Mouse (Mus musculus): Measurements from ENCODE around the gene Parvb.

The Parvb gene

DNA sequence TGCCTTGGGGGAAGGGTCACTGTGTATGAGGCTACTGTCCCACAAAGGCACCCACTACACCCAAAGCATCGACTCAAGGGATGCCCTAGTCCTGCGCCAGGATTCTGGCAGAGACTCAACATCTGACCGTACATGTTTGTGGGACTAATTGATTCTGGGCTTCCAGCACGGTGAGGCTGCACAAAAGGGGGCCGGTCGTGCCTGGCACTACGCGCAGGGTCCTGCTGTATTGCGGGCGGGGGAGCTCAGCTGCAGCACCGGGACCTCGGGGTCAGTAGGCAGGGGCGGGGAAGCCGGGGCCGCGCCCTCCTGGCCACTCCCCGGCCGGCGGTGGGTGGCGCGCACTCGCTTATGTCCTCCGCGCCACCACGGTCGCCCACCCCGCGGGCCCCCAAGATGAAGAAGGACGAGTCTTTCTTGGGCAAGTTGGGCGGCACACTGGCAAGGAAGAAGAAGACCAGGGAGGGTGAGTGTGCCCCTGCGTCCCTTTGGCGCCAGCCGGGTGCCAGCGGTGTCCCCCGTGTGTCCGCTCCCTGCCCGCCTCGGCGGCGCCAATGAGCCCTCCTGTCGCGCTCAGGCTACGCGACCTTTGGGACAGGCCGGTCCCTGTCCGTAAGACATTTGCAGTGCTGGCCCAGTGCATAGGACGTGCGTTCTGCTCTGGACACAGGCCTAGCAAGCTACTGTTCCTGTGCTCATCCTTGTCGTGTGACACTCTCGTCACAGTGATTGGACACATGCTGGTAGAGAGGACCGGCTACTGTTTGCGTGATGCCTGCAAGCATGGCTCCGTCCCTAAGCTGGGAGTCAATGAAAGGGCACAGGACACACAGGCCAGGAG, at the start of gene Parvb:
Gene Parvb, plus strand, starts transcription at position 323 of the 841 bp plus-strand sequence.
- DNase-seq: no peak

DNA sequence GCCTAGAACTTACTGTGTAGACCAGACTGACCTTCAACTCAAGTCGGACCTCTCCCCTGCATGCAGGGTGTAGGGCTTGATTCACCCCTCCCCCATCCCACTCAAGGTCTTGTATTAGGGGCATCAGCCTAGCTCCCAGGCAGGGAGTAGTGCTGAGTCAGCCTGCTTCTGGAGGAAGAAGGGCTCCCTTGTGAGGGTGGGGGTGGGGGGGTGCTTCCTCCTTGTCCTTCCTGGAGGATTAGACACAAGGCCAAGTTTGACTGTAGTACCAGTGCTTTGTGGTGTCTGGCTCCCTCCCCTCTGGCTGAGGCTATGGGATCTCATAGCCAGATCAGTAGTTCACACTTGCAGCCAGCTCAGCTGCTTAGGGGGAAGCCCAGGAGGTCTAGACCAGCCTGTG, 47.9 kb upstream of the Parvb start:
- no peak for DNase-seq

DNA sequence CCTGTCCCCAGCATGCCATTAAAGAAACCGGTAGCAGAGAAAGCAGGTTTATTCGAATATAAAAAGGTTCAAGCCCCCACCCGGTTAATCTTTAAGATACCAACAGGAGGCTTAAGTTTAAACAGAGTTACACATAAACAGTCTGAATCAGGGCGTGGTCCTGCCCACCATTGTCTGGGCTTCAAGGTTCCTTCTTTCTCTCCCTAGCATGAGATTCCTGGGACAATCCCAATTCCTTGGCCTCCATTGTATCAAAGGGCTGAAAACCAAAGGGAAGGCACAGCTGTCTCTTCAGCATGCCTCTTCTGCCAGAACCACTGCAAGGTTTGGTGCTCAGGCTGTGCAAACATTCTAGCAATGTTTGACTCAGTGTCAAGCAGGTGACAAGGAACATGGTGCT, 45.6 kb upstream of the Parvb start:
- DNase-seq: no peak

DNA sequence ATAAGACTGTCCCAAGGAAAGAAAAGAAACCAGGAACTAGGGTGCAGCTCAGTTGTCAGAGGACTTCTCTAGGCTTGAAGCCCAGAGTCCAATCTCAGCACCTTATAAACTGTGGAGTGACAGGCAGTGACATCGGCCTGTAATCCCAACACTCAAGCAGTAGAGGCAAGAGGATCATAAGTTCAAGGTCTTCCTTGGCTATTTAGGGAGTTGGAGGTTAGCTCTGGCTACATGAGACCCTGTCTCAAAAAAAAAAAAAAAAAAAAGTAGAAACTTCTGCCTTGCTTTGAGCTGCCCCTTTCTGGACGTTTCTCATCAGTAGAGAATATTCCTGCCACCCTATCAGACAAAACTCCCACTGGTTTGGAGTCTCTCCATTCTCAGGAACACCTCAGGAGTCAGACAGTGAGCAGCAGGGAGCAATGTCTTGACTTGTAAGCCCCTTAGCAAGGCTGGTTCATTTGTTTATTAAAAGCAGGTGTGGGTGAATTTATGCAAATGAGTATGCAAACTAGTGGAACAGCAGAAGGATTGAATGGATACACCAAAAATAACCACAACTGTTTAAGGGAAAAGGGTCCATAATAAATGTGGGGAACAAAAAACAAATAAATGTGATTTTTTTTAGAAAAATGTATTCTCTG, 42.8 kb upstream of the Parvb start:
- DNase-seq: no peak

DNA sequence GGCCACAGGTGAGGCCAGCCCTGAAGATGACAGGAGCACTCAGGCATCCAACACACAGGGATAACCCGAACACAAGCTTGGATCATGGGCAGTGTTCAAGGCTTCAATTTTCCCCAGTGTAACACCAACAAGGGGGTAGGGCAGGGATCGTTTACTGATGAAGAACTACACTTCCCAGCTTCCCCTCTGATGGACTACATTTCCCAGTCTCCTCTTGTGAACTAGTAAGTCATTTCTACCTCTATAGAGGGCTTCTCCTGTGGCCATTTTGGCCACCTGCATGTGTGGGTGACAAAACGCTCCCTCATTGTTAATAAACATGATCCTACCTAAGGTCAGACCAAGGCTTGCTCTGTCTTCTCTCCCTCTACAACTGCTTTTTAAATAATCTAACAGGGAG, 42.0 kb upstream of the Parvb start:
- DNase-seq: no peak

DNA sequence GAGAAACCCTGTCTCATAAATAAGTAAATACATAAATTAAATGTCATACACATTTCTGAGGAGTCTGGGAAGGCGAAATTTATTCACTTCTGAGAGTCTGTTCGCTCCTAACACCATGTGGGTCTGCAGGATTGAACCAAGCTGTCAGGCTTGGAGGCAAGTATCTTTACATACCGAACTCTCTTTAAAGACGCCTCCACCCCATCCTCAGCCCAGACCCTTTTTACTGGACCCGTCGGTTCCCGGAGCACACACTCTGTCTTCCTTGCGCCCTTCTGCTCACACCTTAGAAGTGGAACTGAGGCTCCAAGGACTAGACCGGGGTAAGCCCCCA, 40.2 kb upstream of the Parvb start:
- no peak for DNase-seq

DNA sequence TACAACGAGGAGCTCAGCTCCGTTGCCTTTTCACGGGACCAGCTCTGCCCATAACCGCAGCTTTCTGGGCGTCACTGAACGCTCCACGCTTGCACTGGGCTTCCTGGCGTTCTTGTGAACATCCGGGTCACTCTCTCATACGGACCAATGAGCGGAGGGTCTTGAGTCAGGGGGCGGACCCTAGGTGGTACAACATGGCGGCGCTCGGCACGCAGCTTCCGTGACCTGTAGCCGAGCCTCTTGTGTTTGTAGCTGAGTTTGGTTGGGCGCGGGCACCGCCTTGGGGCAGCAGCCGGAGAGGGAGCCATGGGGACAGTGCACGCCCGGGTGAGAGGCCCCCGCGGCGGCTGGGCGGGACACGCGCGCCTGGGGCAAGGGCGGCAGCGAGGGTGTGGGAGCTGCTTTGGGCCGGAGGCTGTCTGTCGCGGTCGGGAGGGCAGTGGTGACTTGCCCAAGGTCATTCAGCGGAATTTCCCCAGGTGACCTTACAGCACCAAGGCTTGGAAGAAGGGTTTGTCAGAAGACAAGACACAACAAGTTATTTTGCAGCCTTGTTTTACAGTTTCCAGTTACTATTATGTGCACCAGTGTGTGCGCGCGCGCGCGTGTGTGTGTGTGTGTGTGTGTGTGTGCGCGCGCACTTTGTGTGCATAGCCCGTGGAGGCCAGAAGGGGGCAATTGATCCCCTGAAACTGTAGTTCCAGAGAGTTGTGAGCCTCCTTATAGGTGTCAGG, 39.6 kb upstream of the Parvb start, which contains the start of gene Samm50:
Gene Samm50, plus strand, starts transcription at position 184 of the 734 bp plus-strand sequence.
- DNase-seq: peak; percentile 83 to 89

DNA sequence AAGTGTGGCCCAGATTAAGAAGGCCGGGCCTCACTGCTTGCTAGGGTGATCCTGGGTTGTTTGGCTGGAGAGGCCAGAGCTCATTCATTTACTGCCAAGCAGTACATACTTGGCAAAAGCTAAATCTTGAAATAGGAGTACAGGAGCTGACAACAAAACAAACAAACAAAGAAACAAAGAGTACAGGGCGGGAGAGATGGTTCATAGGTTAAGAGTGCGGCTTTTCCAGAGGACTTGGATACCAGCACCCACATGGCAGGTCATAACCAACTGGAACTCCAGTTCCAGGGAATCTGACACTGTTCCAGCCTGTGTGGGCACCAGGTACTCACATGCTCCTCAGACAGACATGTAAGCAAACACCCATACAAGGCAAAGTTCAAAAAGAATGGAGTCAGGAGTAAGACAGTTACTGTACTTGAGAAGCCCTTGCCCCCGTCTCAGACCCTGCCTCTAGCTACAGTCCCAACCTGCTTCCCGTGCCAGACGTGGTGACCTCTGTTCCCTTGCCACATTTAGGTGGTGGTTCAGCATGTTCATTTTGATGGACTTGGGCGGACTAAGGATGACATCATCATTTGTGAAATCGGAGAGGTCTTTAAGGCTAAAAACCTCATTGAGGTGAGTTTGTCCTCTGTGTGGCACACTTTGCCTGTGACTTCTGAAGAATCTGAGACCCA, 35.2 kb upstream of the Parvb start:
- no peak for DNase-seq

DNA sequence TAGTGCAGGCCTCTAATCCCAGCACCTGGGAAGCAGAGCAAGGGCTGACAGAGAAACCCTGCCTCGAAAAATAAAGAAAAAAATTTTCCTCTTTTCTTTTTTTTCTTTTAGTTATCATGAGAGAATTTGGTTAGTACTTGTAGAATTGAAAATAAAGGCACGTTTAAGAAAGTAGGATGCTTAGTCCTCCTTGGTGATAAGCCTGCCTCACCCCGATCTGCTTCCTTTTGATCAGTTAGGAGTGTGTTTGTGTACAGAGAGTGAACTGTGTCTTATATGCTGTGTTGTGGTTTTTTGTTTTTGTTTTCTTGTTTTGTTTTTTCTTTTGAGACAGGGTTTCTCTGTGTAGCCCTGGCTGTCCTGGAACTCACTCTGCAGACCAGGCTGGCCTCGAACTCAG, 24.5 kb upstream of the Parvb start:
- DNase-seq: no peak

DNA sequence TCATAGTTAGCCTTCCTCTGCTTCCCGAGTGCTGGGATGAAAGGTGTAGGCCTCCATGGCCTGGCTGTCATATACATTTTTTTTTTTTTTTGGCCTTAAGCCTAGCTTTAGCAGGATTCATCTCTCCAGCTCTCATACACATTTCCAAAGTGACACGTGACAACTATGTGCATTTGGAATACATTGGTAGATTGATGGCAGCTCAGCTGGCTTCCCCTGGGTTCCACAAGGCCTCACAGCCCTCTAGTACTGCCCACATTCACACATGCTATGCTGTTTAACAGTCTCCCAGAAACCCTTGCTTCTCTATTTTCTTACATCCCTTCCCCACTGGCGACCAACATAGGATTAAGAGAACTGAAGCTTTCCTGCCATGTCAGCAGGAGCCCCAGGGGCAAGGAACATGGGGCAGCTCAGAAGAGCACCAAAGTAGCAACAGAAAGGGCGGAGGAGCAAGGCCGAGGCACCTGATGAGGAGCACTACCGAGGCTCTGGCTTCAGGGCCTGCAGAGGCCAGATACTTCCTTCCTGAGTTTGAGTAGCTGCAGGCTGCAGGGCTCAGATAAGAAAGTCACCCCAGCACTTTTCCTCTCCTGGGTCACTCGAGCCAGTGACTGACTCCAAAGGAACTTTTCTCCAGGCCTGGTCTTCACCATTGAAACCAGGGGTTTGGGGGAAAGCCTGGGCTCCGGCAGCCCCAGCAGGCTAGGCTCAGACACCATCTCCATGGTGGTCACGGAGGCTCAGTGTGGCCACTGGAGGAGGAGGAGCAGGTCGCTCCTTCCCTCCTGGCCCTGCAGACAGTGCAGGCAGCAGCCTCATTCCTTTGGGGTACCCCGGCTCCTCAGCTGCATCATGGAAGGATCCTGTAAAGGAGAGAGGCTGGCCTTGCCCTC, 22.1 kb upstream of the Parvb start:
- DNase-seq: no peak

DNA sequence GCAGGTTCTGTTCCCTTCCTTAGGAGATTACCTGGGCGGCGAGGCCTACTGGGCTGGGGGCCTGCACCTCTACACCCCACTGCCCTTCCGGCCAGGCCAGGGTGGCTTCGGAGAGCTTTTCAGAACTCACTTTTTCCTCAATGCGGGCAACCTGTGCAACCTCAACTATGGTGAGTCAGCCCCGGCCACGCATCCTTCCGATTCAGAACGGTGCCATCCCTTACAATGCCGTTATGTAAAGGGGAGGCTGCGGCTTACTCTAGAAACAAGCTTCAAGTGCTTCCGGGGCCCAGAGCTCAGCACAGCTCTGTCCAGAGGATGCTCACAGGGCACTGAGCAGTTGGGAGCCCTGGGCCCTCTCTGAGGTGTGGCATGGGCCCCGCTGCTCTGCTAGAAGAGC, 21.4 kb upstream of the Parvb start:
- DNase-seq: no peak

DNA sequence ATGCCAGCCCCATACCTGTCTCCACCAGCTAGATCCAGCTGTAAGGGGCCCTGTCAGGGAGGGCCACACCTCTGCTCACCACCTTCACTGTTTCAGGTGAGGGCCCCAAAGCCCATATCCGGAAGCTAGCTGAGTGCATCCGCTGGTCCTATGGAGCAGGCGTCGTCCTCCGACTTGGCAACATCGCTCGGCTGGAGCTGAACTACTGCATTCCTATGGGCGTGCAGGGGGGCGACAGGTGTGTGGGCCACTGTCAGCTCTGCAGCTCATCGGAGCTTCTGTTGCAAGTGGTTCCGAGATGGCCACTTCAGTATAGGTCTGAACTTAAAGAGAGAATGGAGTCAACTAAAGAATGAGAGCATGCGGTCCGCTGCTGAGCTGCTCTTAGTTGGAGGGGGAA, 20.9 kb upstream of the Parvb start:
- DNase-seq: no peak

DNA sequence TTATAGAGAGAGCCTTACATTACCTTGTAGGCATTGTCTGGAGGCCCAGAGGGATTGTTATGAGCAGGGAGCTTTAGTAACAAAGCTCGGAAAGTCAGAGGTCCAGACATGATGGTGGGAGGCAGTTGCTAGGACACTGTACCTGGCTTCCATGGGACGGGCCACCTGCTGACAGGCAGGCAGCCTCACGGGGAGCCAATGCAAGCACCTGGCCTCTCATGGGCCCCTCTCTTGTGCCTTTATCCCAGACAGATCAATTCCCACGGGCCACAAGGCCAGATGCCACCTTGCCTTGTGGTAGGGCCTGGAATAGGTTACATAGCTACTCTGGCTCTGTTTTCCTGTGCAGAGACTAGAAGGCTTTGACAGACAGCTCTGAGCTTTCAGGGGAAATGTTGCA, 20.3 kb upstream of the Parvb start:
- DNase-seq: no peak

DNA sequence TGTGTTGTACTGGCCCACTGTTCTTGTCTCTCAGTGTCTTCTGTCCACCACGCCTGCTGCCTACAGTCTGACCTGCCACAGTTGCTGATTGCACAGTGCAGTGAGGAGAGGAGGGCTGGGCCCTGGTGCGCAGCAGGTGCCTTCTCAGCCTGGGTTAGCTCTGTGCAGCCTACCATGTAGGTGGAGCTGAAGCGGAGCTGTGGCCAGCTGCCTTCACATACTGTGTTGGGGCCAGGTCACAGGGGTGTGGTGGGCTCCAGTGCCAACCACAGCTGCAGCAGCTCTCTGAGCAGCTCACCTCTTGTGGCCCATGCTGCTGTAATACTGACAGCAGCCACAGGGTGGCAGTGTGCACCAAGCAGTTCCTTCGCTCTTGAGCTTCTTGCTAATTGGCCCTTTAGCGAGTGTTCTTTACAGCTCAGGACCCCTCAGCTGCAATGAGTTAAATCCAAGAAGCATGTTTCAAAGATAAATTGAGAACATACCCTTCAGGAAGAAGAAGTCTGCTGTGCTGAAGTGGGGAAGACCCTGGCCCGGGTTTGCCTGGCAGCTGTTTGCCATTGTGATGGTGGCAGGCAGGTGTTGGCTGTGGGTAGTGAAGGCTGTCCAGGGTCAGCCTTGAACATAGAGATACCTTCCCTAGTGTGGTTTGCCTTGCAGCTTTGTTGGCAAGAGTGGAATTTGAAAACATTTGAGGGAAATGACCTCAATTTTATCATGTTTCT, 19.6 kb upstream of the Parvb start:
- peak; percentile 50 to 58 for DNase-seq

DNA sequence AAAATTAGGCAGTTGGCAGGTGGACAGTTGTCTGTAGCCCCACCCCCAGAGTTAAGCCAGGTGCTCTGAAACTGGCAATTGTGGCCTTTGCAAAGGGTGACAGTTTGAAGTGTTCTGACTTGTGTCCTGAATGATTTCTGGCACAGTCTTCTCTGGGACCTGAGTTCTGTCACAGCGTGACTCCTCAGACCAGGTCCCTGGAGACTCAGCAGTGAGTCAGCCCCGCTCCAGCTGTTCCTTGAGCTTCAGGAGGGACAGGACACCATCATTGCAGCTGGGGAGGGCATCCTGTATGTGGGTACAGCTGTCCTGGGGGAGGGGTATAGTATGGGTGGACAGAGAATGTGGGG, 19.1 kb upstream of the Parvb start:
- no peak for DNase-seq

DNA sequence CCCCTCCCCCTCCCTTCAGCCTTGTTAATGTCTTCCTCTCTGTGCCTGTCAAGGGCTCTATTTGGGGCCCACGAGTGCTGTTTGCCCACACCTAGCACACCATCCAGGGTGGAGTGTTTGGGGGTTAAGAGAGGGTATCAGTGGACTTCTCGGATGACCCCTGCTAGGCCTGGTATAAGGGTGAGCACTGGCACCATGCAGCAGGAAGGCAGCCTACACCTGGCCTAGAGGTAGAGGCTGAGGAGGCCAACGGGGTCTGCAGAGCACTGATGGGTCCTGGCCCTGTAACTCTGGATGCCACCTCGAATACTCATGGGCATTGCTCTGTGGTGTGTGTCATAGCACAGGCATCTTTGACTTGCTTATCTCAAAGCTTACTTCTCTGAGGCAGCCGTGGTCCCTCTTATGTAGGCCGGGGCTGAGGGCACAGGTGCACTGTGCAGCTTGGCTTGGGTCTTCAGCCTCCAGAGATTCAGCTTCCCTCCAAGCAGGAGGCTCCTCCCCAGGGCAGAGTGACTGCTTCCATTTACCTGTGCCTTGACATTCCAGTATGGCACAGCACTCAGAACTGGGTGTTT, 18.6 kb upstream of the Parvb start:
- DNase-seq: no peak

DNA sequence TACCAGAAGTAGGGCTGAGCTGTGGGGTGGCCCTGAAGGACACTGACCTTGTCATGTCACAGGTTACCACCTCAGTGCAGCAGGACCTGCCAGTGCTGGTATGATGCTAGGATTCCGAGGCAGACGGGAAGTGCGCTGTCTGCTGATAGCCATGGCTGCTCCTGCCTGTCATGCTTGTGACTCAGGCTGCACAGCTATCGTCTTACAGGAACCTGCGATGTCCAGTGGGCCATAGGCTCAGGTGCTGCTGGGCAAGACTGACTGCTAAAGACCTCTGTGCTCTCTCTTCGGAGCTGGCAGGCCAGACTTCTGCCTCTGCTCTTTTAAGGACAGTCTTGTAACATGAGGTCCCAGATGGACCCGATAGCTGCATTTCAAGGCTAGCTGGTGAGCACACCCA, 17.4 kb upstream of the Parvb start:
- DNase-seq: no peak

DNA sequence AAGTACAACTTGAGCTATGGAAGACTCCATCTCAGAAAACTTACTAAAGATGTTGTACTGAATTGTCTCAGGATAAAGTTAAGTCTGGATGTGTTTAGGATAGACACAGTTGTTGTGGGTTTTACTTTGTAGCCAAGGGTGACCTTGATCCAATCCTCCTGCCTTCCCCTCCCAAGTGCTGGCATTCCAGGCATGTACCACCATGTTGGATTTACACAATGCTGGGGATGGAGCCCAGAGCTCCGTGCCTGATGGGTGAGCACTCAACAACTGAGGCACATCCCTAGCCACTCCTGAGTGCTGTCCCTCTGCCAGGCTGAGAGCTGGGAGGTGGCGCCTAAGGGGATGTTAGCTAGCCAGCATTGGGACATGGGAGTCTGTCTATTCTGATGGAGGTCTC, 16.6 kb upstream of the Parvb start:
- no peak for DNase-seq

DNA sequence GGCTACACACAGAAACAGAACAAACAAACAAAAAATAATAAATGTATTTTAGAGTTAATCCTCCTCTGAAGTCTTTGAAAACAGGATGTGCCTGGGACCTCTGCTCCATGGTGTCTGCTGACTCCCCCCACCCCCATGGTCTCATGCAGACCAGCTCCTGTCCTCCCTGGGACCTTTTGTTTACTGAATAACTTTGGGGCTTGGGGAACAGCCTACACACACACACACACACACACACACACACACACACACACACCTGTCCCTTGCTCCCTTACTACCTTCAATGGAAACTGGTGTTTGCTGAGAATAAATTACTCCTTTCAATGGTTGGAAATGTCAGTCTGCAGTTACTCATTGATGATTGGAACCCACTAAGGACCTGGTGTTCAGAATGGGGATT, 15.8 kb upstream of the Parvb start:
- no peak for DNase-seq

DNA sequence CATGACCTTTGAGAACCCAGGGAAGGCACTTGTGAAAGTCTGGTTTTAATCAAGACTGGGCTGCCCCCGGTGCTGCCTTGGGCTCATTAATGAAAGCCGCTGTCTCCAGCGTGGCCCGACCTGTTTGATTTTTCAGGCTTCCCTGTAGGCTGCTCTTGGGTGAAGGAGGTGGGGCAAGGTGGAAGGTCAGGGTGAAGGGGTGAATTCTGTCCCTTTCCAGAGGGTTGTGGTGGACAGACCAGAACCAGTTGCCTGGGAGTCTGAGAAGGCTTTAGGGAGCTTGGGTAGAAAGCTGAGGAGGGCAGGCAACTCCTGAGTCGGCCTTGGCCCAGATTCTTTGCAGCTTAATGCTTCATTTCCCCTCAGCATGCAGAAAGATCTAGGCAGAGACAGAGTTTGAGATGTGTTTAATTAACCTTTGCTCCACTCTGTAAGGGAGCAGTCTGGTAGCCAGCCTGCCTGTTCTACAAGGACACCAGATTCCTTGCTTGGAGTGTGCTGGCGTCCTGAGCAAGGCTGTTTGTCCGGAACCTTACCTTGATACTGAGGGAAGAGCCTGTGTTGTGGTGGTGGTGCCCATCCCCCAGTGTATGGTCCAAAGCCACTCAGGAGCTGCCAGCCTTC, 15.3 kb upstream of the Parvb start:
- DNase-seq: no peak
